Mouse (Mus musculus): ENCODE measurements around the gene Epb41l2.

- TF ChIP-seq CTCF (IDR thresholded peaks at IDR 0.05; ENCODE audit: low read depth, low read length), result no peak
- TF ChIP-seq POLR2A (IDR thresholded peaks at IDR 0.05; ENCODE audit: extremely low read depth, insufficient read depth, low read length), result no peak
Observed at GRCm38 (mm10) chr10:25342801-25343200, 16.8 kb upstream of the Epb41l2 start.
